Mouse (Mus musculus) embryonic facial prominence, embryonic 11.5 days (tissue): Measurements from ENCODE around the gene Rdh16f1. TPM values are rescaled to one million over a fixed set of nuclear protein-coding genes. Genes with fewer than 3 reads are reported as not detected.
A peak's percentile ranks its signal among the peaks of the same experiment; 100 is the strongest.

Experiments used
- ATAC-seq: fragments of 200-750 bp; cut with Nextera tagmentation; replicated peaks from 2 replicates; pipeline ENCODE4 v1.8.0; 2017; ENCODE audit warnings: low read depth; ENCODE audit not compliant: insufficient number of reproducible peaks, low FRiP score, low TSS enrichment
- DNase-seq: peaks from one replicate; pipeline ENCODE4 v3.0.0-alpha.2; 2015; ENCODE audit warnings: low spot score
- H3K27ac ChIP-seq: fragments of 300-500 bp; sonication (generic); replicated peaks from 2 replicates; pipeline ENCODE4 v1.5.1; 2014; ENCODE audit warnings: mild to moderate bottlenecking, low read depth, low read length, control low read depth
- H3K27me3 ChIP-seq: fragments of 300-500 bp; sonication (generic); 2 replicates; pipeline ENCODE4 v1.6.1; 2014; ENCODE audit warnings: mild to moderate bottlenecking, low read length, moderate library complexity, mixed read lengths; ENCODE audit not compliant: control insufficient read depth, insufficient read depth
- H3K36me3 ChIP-seq: fragments of 300-500 bp; sonication (generic); replicated peaks from 2 replicates; pipeline ENCODE4 v1.6.1; 2014; ENCODE audit warnings: low read depth, mild to moderate bottlenecking, low read length, moderate library complexity, mixed read lengths; ENCODE audit not compliant: control insufficient read depth, insufficient read depth
- H3K4me1 ChIP-seq: fragments of 300-500 bp; sonication (generic); 2 replicates; pipeline ENCODE4 v1.6.1; 2014; ENCODE audit warnings: low read length, mixed read lengths; ENCODE audit not compliant: control insufficient read depth, insufficient read depth
- H3K4me2 ChIP-seq: fragments of 300-500 bp; sonication (generic); 2 replicates; pipeline ENCODE4 v1.6.1; 2014; ENCODE audit warnings: low read depth, mild to moderate bottlenecking, control low read depth, low read length, moderate library complexity
- H3K4me3 ChIP-seq: fragments of 300-500 bp; sonication (generic); 2 replicates; pipeline ENCODE4 v1.5.1; 2014; ENCODE audit warnings: low read depth, low read length, control low read depth
- H3K9ac ChIP-seq: fragments of 300-500 bp; sonication (generic); replicated peaks from 2 replicates; pipeline ENCODE4 v1.6.1; 2014; ENCODE audit warnings: mild to moderate bottlenecking, control low read depth, low read length
- H3K9me3 ChIP-seq: fragments of 300-500 bp; sonication (generic); replicated peaks from 2 replicates; pipeline ENCODE4 v1.6.1; 2016; ENCODE audit warnings: mild to moderate bottlenecking, low read length, inconsistent platforms, mixed read lengths; ENCODE audit not compliant: control insufficient read depth
- WGBS: fragments of 180-500 bp; shearing (Covaris S2); extraction: QIAGEN DNeasy Blood & Tissue Kit; methylation state at CpG from one replicate; pipeline ENCODE4 v1.1.7; 2014; 5-methylcytosine and 5-hydroxymethylcytosine counted together
- polyA plus RNA-seq: library from polyadenylated mRNA; unstranded; fragments of >200 nt; fragmentation: Nextera tagmentation; extraction: Ambion mirVana; gene quantifications from 2 replicates; pipeline ENCODE4 v1.2.1, GENCODE M21; 2014

Rdh16f1 gene
- polyA plus RNA-seq, 1 experiment from 2014 or later, result not detected

- Histone ChIP-seq H3K4me3 (no peak overlapping the region), H3K36me3 (no peaks in the 10 kb centered on the region), H3K9ac (no peak overlapping the region), H3K27ac (no peak overlapping the region), H3K27me3 (no peaks in the 10 kb centered on the region), H3K9me3 (no peaks in the 10 kb centered on the region), H3K4me1 (no peaks in the 10 kb centered on the region), H3K4me2 (no peak overlapping the region)
- no peak for ATAC-seq
- 60% methylated on average over 11 of the region's 11 CpGs for WGBS
- DNase-seq, result no peak
These were observed 29.2 kb upstream of the Rdh16f1 start for GRCm38 (mm10) chr10:127730285-127730932.

GRCm38 (mm10) chr10:127730933-127731310, 28.7 kb upstream of the Rdh16f1 start:
- Histone ChIP-seq H3K27ac (no peak overlapping the region), H3K9me3 (no peaks in the 10 kb centered on the region), H3K4me3 (no peak overlapping the region), H3K9ac (no peak overlapping the region), H3K27me3 (no peaks in the 10 kb centered on the region), H3K4me1 (no peaks in the 10 kb centered on the region), H3K4me2 (no peak overlapping the region), H3K36me3 (no peaks in the 10 kb centered on the region)
- ATAC-seq, result no peak
- no peak for DNase-seq
- 32% methylated on average over 9 of the region's 9 CpGs for WGBS

- no peaks in the 10 kb centered on the region for H3K27me3 ChIP-seq
- H3K4me3 ChIP-seq, result no peak overlapping the region
- no peak overlapping the region for H3K9ac ChIP-seq
- no peaks in the 10 kb centered on the region for H3K4me1 ChIP-seq
- ATAC-seq, result no peak
- no peak for DNase-seq
- no peaks in the 10 kb centered on the region for H3K36me3 ChIP-seq
- no peak overlapping the region for H3K4me2 ChIP-seq
- H3K27ac ChIP-seq, result no peak overlapping the region
- WGBS, result 40% methylated on average over 5 of the region's 5 CpGs
- H3K9me3 ChIP-seq, result no peaks in the 10 kb centered on the region
These were observed 28.2 kb upstream of the Rdh16f1 start for GRCm38 (mm10) chr10:127731397-127731796.

DNA sequence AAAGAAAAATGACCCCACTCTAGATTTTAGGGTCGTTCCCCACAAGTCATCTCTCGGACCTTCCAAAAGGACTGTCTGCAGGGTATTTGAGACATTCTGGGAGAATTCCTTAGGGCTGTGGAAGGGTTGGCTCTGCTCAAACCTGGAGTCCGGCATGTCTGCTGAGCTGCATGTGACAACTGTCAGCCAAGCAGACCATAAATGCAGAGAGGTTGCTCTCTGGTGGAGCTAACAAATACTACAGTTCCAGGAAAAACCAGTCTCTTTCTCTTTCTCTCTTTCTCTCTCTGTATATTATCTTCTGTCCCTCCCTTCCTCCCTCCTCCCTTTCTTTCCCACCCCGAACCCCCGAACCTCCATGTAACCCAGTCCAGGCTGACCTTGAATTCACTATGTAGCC, 25.2 kb upstream of the Rdh16f1 start:
- Histone ChIP-seq H3K4me3 (no peak overlapping the region), H3K36me3 (no peaks in the 10 kb centered on the region), H3K9me3 (no peaks in the 10 kb centered on the region), H3K4me1 (no peaks in the 10 kb centered on the region), H3K27me3 (no peaks in the 10 kb centered on the region), H3K9ac (no peak overlapping the region), H3K27ac (no peak overlapping the region), H3K4me2 (no peak overlapping the region)
- WGBS, result 55% methylated on average over 5 of the region's 5 CpGs
- DNase-seq (no peak), ATAC-seq (no peak)

GRCm38 (mm10) chr10:127736266-127736665, 23.3 kb upstream of the Rdh16f1 start:
- no peak overlapping the region for H3K9ac ChIP-seq
- 77% methylated on average over 2 of the region's 2 CpGs for WGBS
- no peak overlapping the region for H3K4me3 ChIP-seq
- no peak overlapping the region for H3K4me2 ChIP-seq
- H3K27me3 ChIP-seq, result no peaks in the 10 kb centered on the region
- H3K4me1 ChIP-seq, result no peaks in the 10 kb centered on the region
- DNase-seq (no peak), ATAC-seq (no peak)
- no peak overlapping the region for H3K27ac ChIP-seq
- H3K36me3 ChIP-seq, result no peaks in the 10 kb centered on the region
- H3K9me3 ChIP-seq, result no peaks in the 10 kb centered on the region

GRCm38 (mm10) chr10:127736916-127737315, 22.7 kb upstream of the Rdh16f1 start:
- no peak for DNase-seq
- no peak overlapping the region for H3K9ac ChIP-seq
- ATAC-seq, result no peak
- WGBS, result 72% methylated on average over 4 of the region's 4 CpGs
- H3K36me3 ChIP-seq, result peaks cover 6% of the 10 kb centered on the region; the same call in 1 of the 2 replicates
- H3K27me3 ChIP-seq, result no peaks in the 10 kb centered on the region
- H3K4me3 ChIP-seq, result no peak overlapping the region
- no peaks in the 10 kb centered on the region for H3K4me1 ChIP-seq
- no peaks in the 10 kb centered on the region for H3K9me3 ChIP-seq
- no peak overlapping the region for H3K4me2 ChIP-seq
- no peak overlapping the region for H3K27ac ChIP-seq

- Histone ChIP-seq H3K4me2 (no peak overlapping the region), H3K9me3 (no peaks in the 10 kb centered on the region), H3K4me3 (no peak overlapping the region), H3K36me3 (peaks cover 12% of the 10 kb centered on the region), H3K9ac (no peak overlapping the region), H3K27ac (no peak overlapping the region), H3K4me1 (no peaks in the 10 kb centered on the region), H3K27me3 (no peaks in the 10 kb centered on the region)
- WGBS, result 28% methylated on average over 2 of the region's 2 CpGs
- ATAC-seq (no peak), DNase-seq (no peak)
These were observed 22.0 kb upstream of the Rdh16f1 start for GRCm38 (mm10) chr10:127737552-127737951.

GRCm38 (mm10) chr10:127738151-127738882, 21.3 kb upstream of the Rdh16f1 start:
- H3K4me2 ChIP-seq, result no peak overlapping the region
- no peak overlapping the region for H3K4me3 ChIP-seq

More at GRCm38 (mm10) chr10:127738151-127738882, 21.3 kb upstream of the Rdh16f1 start:
- Histone ChIP-seq H3K36me3 (peaks cover 20% of the 10 kb centered on the region), H3K4me1 (no peaks in the 10 kb centered on the region), H3K27me3 (no peaks in the 10 kb centered on the region), H3K9ac (no peak overlapping the region), H3K9me3 (no peaks in the 10 kb centered on the region), H3K27ac (no peak overlapping the region)
- 50% methylated on average over 13 of the region's 13 CpGs for WGBS
- DNase-seq (peak; percentile 62), ATAC-seq (no peak)
